Mouse (Mus musculus) left cerebral cortex, adult 8-10 months (tissue): ENCODE data around the gene Lhx8. TPM values are rescaled to one million over a fixed set of nuclear protein-coding genes. Genes with fewer than 3 reads are reported as not detected.
A peak's percentile ranks its signal among the peaks of the same experiment; 100 is the strongest.

Experiments
- DNase-seq, 2 experiments: peaks; one replicate each; pipeline ENCODE4 v3.0.0; 2022; ENCODE audit warnings: low spot score in 2 of 2
- total RNA-seq, 4 experiments: library from RNA; stranded (reverse); gene quantifications; 2 replicates each; pipeline ENCODE4 v1.2.4; 2022

Gene Lhx8
- 1 to 10 TPM; 2.5 to 5.8 (median 4.7) TPM for total RNA-seq

GRCm38 (mm10) chr3:154330181-154331002 lies at the start of gene Lhx8:
Gene Lhx8 (minus strand): TSS chr3:154330659.
- DNase-seq = peak in 1 of 2 experiments; percentile 13

DNA sequence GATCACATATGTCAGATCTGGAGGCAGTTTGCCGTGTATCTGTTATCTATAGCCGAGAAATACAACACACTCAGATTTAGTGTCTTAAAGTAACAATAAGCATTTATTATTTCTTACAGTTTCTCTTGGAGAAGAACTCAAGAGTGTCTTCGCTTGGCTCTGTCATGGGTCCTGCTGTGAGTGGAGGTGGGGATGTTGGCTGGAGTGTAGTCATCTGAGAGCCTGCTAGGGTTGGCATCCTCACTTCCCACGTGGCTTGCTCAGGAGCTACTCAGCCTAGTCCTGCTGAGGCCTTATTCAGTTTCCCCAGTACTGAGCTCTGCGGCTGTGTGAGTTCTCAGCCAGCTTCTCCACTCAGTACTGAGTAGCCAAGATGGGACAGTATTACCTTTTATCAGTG lies 43.1 kb upstream of the Lhx8 start:
- DNase-seq = no peak

GRCm38 (mm10) chr3:154372688-154373087 lies 42.2 kb upstream of the Lhx8 start:
- DNase-seq = no peak

- DNase-seq = no peak
Measured at GRCm38 (mm10) chr3:154367327-154367726, 36.9 kb upstream of the Lhx8 start.

GRCm38 (mm10) chr3:154364604-154365209 lies 34.2 kb upstream of the Lhx8 start:
- DNase-seq = no peak

DNA sequence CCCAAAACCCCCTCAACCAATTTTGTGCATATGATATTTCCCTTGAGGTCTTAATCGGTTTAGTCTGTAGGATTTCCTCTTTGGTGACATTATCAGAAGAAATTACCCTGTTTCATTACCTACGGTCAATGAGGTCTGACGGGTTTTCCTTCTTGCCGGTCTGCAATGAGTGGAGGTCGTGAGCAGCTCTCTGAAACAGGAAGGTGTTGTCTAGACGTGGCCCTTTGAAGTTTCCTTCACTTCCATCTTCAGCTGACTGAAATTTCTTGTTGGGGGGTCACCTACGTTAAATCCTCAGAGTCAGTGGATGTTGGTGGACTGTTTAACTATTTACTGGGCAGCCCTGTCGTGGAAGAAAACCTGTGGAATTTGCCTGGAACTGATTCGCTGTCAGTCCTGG lies 33.0 kb upstream of the Lhx8 start:
- DNase-seq = no peak

GRCm38 (mm10) chr3:154359231-154359630 lies 28.8 kb upstream of the Lhx8 start:
- DNase-seq = no peak

DNA sequence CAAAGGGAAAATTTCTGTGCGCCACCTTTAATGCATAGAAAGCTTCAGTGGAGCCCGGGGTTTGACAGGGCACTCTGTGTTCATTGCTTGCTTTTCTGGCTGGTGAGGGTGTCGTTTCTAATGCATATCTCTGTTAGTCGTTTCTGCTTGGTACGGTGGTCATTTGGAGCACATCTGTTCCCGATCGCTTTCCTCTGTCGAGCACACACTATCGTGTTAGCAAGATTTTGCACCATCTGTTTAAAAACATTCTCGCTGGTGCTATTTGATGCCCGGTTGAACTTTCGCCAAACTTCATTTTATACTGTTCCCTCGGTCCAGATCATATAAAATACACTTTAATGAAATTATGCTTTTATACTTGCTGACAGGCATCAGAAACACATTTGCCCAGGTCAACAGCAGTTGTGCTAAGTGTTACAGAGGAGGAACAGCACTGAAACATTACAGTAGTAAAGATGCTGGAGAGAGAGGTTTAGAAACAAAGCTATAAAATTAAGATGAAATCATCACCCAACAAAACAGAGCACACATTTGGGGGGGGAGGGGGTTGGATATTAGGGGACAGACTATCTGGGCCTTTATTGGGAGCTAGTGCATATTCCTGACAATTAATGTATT lies 9.9 kb upstream of the Lhx8 start:
- DNase-seq = no peak

GRCm38 (mm10) chr3:154339649-154340260 lies 9.3 kb upstream of the Lhx8 start:
- no peak for DNase-seq

- no peak for DNase-seq
Measured at GRCm38 (mm10) chr3:154334806-154335205, 4.3 kb upstream of the Lhx8 start.

- no peak for DNase-seq
Measured at GRCm38 (mm10) chr3:154333401-154333999, 3.0 kb upstream of the Lhx8 start.

GRCm38 (mm10) chr3:154332941-154333340 lies 2.5 kb upstream of the Lhx8 start:
- DNase-seq = no peak

DNA sequence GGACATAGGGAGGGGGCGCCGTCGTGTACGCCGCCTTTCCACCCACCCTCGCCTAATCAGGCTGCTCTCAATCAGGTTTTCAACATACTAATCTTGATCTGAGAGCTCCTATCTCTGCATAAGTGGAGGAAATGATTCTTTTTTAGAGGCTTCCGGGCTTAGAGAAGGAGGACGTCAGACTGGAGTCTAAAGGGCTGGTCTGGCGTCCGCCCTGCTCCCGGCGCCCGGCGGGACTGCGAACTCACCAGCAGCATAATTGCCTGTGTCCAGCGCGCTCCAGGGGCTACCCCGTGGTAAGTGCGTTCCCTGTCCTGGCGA lies 1.7 kb upstream of the Lhx8 start:
- no peak for DNase-seq

GRCm38 (mm10) chr3:154331506-154332212 lies 1.2 kb upstream of the Lhx8 start:
- no peak for DNase-seq

DNA sequence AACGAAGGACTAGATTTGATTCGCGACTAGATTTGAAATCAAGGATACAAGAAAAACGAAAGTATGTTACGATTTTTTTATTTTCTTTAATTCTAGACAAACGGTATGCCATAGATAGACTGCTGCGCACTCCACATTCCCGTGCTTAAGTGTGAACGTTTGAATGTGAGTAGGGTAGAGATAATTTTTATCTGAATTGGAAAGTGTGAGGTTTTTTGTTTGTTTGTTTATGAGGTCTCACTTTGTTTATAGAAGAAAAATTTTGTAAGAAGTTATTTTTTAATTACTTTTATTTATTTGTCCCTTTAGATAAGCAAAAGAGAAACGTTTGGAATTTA lies 513 bp upstream of the Lhx8 start:
- DNase-seq = no peak

- DNase-seq = peak in 1 of 2 experiments; percentile 8
Measured at GRCm38 (mm10) chr3:154329323-154330180, 907 bp downstream of the Lhx8 start.

DNA sequence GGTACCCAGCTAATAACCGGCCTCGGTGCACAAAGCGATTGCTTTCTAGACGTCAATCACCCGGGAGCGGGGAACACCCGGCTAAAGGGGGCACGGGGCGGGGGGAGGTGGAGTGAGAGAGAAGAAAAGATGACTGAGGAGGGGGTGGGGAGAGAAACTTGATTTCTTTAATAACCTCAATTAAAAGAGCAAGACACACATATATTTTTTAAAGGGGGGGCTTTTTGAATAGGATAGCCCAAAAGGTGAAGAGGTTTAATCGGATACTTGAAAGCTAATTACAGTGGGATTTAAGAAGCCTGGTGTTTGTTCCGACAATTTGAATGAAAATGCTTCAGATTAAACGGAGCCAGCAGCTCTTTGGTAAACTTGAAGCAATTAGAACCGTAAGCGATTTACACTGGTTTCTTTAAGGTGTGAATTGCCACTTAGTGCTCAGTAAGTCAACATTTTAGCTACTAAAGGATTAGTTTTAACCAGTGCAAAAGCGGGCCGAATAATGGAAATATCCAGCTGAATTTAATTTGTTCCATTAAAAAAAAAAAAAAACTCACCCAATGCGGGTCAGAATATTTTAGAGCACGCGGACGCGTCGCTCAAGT lies 1.6 kb downstream of the Lhx8 start:
- DNase-seq = no peak

GRCm38 (mm10) chr3:154327883-154328720 lies 2.4 kb downstream of the Lhx8 start:
- DNase-seq = no peak
